Mouse (Mus musculus) retina, adult 2 months (tissue): ENCODE measurements at regions not wholly inside any gene's neighbourhood (a gene's known extent, or its start where the extent isn't known, plus 50 kb on each side); places are given as distances from the start of the nearest gene placed in this dataset.

ENCODE experiments used
- DNase-seq: peaks from one replicate; pipeline ENCODE4 v3.0.0-alpha.2; 2012; ENCODE audit warnings: low read depth, low spot score

- DNase-seq: no peak
These were observed 1345.4 kb upstream of the Dsel start for GRCm38 (mm10) chr1:113210095-113210494.

- DNase-seq: no peak
These were observed 1339.3 kb upstream of the Dsel start for GRCm38 (mm10) chr1:113204019-113204418.

- DNase-seq: no peak
These were observed 1329.5 kb upstream of the Dsel start for GRCm38 (mm10) chr1:113194116-113194812.

GRCm38 (mm10) chr1:113163173-113163572, 1298.5 kb upstream of the Dsel start:
- no peak for DNase-seq
